Mouse (Mus musculus) liver, postnatal 0 days (tissue): ENCODE results near the gene Spaca4.

Source experiments
- CTCF ChIP-seq: sonication (generic); IDR thresholded peaks from 2 replicates; pipeline ENCODE4 v1.5.1; 2016; ENCODE audit warnings: antibody characterized with exemption, low read depth
- EP300 ChIP-seq: IDR thresholded peaks from 2 replicates; pipeline ENCODE4 v1.6.1; 2016; ENCODE audit warnings: antibody characterized with exemption, low read depth, mild to moderate bottlenecking

- TF ChIP-seq CTCF, result no peak
- TF ChIP-seq EP300, result no peak
Measured at GRCm38 (mm10) chr7:45701607-45702006, 24.0 kb downstream of the Spaca4 start.
